Mouse (Mus musculus) spleen, adult 2 months (tissue): ENCODE measurements around the gene Psmb10.

Experiments
- CTCF ChIP-seq: fragments of 200-500 bp; IDR thresholded peaks from 2 replicates; pipeline ENCODE4 v1.5.1; 2011; ENCODE audit warnings: mild to moderate bottlenecking, inconsistent platforms; ENCODE audit not compliant: insufficient read depth, insufficient read length, insufficient replicate concordance; ENCODE audit errors: extremely low read depth
- POLR2A ChIP-seq: fragments of 200-500 bp; IDR thresholded peaks from 2 replicates; pipeline ENCODE4 v1.6.1; 2011; ENCODE audit warnings: low read depth, low read length, inconsistent platforms

DNA sequence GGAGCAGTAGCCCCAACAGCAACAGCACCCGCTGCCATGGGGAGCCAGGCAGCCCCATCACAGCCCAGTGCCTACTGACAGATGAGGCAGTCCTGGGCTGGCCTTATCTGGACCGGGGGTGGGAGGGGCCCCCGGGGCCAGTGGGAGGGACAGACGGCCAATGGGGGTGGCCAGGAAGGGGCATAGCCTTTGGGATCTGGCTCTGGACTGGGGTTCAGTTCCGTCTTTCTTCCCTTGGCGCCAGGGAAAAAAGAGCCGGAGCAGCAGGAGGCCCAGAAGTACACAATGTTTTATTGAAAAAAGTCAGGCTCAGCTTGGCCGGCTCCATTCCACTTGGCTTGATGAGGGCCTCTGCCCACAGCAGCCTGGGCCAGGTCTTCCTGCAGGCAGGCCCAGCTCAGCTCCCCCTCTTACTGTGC lies 5.1 kb upstream of the Psmb10 start, which contains the start of gene Lcat:
- TF ChIP-seq CTCF = no peak
- TF ChIP-seq POLR2A = no peak
